Mouse (Mus musculus) ES-E14 (cell line): ENCODE measurements at regions not wholly inside any gene's neighbourhood (a gene's known extent, or its start where the extent isn't known, plus 50 kb on each side); places are given as distances from the start of the nearest gene placed in this dataset.

Source experiments
- MAFK ChIP-seq: IDR thresholded peaks from 2 replicates; pipeline ENCODE4 v1.6.1; 2014; ENCODE audit warnings: mild to moderate bottlenecking, low read depth, low read length, inconsistent platforms; ENCODE audit not compliant: insufficient read depth
- ZC3H11A ChIP-seq: IDR thresholded peaks from 2 replicates; pipeline ENCODE4 v1.6.1; 2012; ENCODE audit warnings: low read depth, mild to moderate bottlenecking, inconsistent platforms, low read length, borderline replicate concordance
- ZNF384 ChIP-seq: IDR thresholded peaks from 2 replicates; pipeline ENCODE4 v1.6.1; 2012; ENCODE audit warnings: low read depth, low read length, inconsistent platforms

- TF ChIP-seq MAFK: no peak
- TF ChIP-seq ZC3H11A: no peak
- TF ChIP-seq ZNF384: no peak
These were observed 91.2 kb upstream of the Paqr3 start for GRCm38 (mm10) chr5:97202557-97202956.
